Mouse (Mus musculus): ENCODE measurements around the gene R3hdm1. TPM values are rescaled to one million over a fixed set of nuclear protein-coding genes. Genes with fewer than 3 reads are reported as not detected.

R3hdm1 gene
- total and polyA plus RNA-seq, 3 experiments, result 17.8 to 75.7 (median 33.9) TPM

GRCm38 (mm10) chr1:128194011-128194410 is 90.9 kb downstream of the R3hdm1 start:
- no peak for TF ChIP-seq CHD1 (IDR thresholded peaks at IDR 0.05; ENCODE audit: low read depth, low read length)
- TF ChIP-seq UBTF (IDR thresholded peaks at IDR 0.05; ENCODE audit: low read depth, low read length), result no peak
- no peak for TF ChIP-seq TCF12 (IDR thresholded peaks at IDR 0.05; ENCODE audit: low read depth, low read length)
- TF ChIP-seq TBP (conservative IDR thresholded peaks at IDR 0.05; ENCODE audit: low read depth, low read length), result no peak
- TF ChIP-seq HCFC1 (IDR thresholded peaks at IDR 0.05; ENCODE audit: low read depth, low read length), result no peak
- TF ChIP-seq KAT2A (IDR thresholded peaks at IDR 0.05; ENCODE audit: insufficient replicate concordance, low read length), result no peak
- no peak for TF ChIP-seq BHLHE40 (IDR thresholded peaks at IDR 0.05; ENCODE audit: low read depth, low read length)
- no peak for TF ChIP-seq RAD21 (IDR thresholded peaks at IDR 0.05; ENCODE audit: low read depth, low read length)
- TF ChIP-seq CHD2 (IDR thresholded peaks at IDR 0.05; ENCODE audit: low read length), result no peak
- TF ChIP-seq MYC (IDR thresholded peaks at IDR 0.05; ENCODE audit: low read depth, low read length), result no peak
- TF ChIP-seq SIN3A (IDR thresholded peaks at IDR 0.05; ENCODE audit: low read length), result no peak
- no peak for TF ChIP-seq NRF1 (IDR thresholded peaks at IDR 0.05; ENCODE audit: low read depth, low read length)
- TF ChIP-seq JUN (IDR thresholded peaks at IDR 0.05; ENCODE audit: insufficient read depth, low read depth, low read length), result no peak
- TF ChIP-seq USF2 (conservative IDR thresholded peaks at IDR 0.05; ENCODE audit: low read depth, low read length), result no peak
- TF ChIP-seq GABPA (IDR thresholded peaks at IDR 0.05; ENCODE audit: insufficient replicate concordance, low read depth, low read length), result no peak
- no peak for TF ChIP-seq E2F4 (IDR thresholded peaks at IDR 0.05; ENCODE audit: insufficient replicate concordance, low read depth, low read length)
- no peak for TF ChIP-seq ETS1 (conservative IDR thresholded peaks at IDR 0.05; ENCODE audit: low read depth, low read length)
- TF ChIP-seq ZC3H11A (IDR thresholded peaks at IDR 0.05; ENCODE audit: low read depth, low read length), result no peak
- Histone ChIP-seq H3K4me1 (ENCODE audit: control insufficient read depth in 1 of 2, insufficient read depth in 2 of 2) (peaks cover 4 to 7% of the 10 kb centered on the region in 2 experiments; a peak in 1 of 4 replicates), H3K4me3 (replicated peaks in 1 of 3; ENCODE audit: low read depth in 2 of 3, low read length in 2 of 3, poor library complexity in 1 of 3) (no peak overlapping the region), H3K36me3 (replicated peaks in 1 of 2; ENCODE audit: control insufficient read depth in 1 of 2, insufficient read depth in 1 of 2, low read length in 1 of 2) (peaks cover 23 to 72% of the 10 kb centered on the region in 2 experiments), H3K27me3 (replicated peaks) (no peaks in the 10 kb centered on the region), H3K4me2 (ENCODE audit: insufficient read depth, low read depth, poor library complexity, severe bottlenecking) (no peak overlapping the region), H3K27ac (ENCODE audit: insufficient read depth, low read depth) (no peak overlapping the region), H3K9ac (ENCODE audit: insufficient read depth, low read depth) (no peak overlapping the region), H3K9me3 (replicated peaks; ENCODE audit: low read length) (no peaks in the 10 kb centered on the region), H3K79me2 (replicated peaks; ENCODE audit: control insufficient read depth, extremely low read depth, insufficient read depth, poor library complexity, severe bottlenecking) (no peaks in the 10 kb centered on the region)
- in situ Hi-C loops (cut with MboI; ENCODE audit: low pct_ligation_motif_present, low pct_unique_long_range_greater_than_20kb, low sequenced_read_pairs), result no loop called here
- dilution Hi-C loops (cut with MboI; ENCODE audit: extremely low pct_ligation_motif_present, extremely low pct_unique_long_range_greater_than_20kb, low sequenced_read_pairs), result no loop called here
- DNase-seq (ENCODE audit: extremely low read depth), result no peak

DNA sequence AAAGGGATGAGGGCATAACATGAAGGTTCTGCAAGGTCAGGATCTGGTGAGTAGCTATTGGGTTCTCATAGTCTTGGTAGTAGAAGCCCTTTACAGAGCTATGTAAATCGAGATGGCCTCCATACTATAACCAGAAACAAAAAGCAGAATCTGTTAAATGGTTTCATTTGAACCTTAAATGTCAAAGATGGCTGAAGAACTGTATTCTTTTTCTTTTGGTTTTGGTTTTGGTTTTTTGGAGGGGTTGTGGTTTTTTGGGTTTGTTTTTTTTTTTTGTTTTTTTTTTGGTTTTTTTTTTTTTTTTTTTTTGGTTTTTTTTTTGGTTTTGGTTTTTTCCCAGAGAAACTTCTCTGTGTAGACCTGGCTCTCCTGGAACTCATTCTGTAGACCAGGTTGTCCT is 94.3 kb downstream of the R3hdm1 start:
- dilution Hi-C loops (cut with MboI; ENCODE audit: extremely low pct_ligation_motif_present, extremely low pct_unique_long_range_greater_than_20kb, low sequenced_read_pairs), result no loop called here
- peaks cover 21 to 66% of the 10 kb centered on the region in 2 experiments for H3K36me3 ChIP-seq (replicated peaks in 1 of 2; ENCODE audit: control insufficient read depth in 1 of 2, insufficient read depth in 1 of 2, low read length in 1 of 2)

More for the DNA sequence above, 94.3 kb downstream of the R3hdm1 start:
- Histone ChIP-seq H3K27ac (ENCODE audit: insufficient read depth, low read depth) (no peak overlapping the region), H3K27me3 (replicated peaks) (no peaks in the 10 kb centered on the region), H3K4me2 (ENCODE audit: insufficient read depth, low read depth, poor library complexity, severe bottlenecking) (no peak overlapping the region), H3K9ac (ENCODE audit: insufficient read depth, low read depth) (no peak overlapping the region), H3K9me3 (replicated peaks; ENCODE audit: low read length) (no peaks in the 10 kb centered on the region), H3K79me2 (replicated peaks; ENCODE audit: control insufficient read depth, extremely low read depth, insufficient read depth, poor library complexity, severe bottlenecking) (no peaks in the 10 kb centered on the region), H3K4me1 (ENCODE audit: control insufficient read depth in 1 of 2, insufficient read depth in 2 of 2) (no peaks in the 10 kb centered on the region), H3K4me3 (replicated peaks in 1 of 3; ENCODE audit: low read depth in 2 of 3, low read length in 2 of 3, poor library complexity in 1 of 3) (no peak overlapping the region)
- DNase-seq (ENCODE audit: extremely low read depth), result no peak
- in situ Hi-C loops (cut with MboI; ENCODE audit: low pct_ligation_motif_present, low pct_unique_long_range_greater_than_20kb, low sequenced_read_pairs), result no loop called here
- TF ChIP-seq ZNF384 (IDR thresholded peaks at IDR 0.05; ENCODE audit: low read depth, low read length) (peak; percentile 79), PAX5 (IDR thresholded peaks at IDR 0.05; ENCODE audit: low read length) (no peak)
